ENCODE assay signal across 16 mouse cellular contexts in the genomic region with DNA sequence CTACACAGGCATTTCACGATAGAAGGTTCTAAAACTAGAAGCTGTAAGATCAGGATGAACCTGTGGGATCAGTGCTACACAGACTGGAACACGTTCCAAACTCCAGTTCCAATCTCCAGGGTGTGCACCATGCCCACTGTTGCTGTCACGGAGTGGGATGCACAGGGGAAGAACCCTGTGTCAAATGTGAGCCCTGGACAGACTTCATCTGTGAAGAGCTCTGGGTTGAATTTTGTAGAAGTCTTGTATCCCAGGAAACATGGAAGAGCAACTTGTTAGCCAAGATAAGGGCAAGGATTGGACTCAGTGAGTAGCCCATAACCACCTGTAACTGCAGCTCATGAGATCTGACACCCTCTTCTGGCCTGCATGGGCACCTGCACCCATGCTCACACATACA.
"Had no signal": no experiment of that assay in that cellular context is flagged by ENCODE, and none has a peak within 500 bp of the region (broad histone marks: within the 10 kb centered on the region; RNA-seq: fewer than 3 reads in every experiment).

No protein-coding gene starts in this region.

- H3K27me3 ChIP-seq: liver, embryonic 13.5 days; midbrain, embryonic 12.5 days; neural tube, embryonic 13.5 days; stomach, embryonic 15.5 days had no signal

- H3K9ac ChIP-seq: liver, embryonic 13.5 days; midbrain, embryonic 12.5 days; neural tube, embryonic 13.5 days; stomach, embryonic 15.5 days had no signal

- H3K4me2 ChIP-seq: liver, embryonic 13.5 days; midbrain, embryonic 12.5 days; neural tube, embryonic 13.5 days; stomach, embryonic 15.5 days had no signal

- ATAC-seq: midbrain, embryonic 16.5 days had no signal

- H3K36me3 ChIP-seq: liver, embryonic 13.5 days; stomach, embryonic 15.5 days had no signal

- DNase-seq: kidney, adult 2 months; kidney, postnatal 25 days; liver, embryonic 13.5 days; lung, adult 2 months; lung, postnatal 14 days; lung, postnatal 4 days; retina, postnatal 1 day; right cerebral cortex, postnatal 25 days; spleen, adult 18-20 months; thymus, postnatal 25 days had no signal

- H3K4me3 ChIP-seq: liver, embryonic 13.5 days; midbrain, embryonic 12.5 days; myocyte; neural tube, embryonic 13.5 days; stomach, embryonic 15.5 days had no signal

- H3K27ac ChIP-seq: kidney, postnatal 0 days; liver, embryonic 13.5 days; midbrain, embryonic 12.5 days; neural tube, embryonic 13.5 days; stomach, embryonic 15.5 days had no signal

- H3K9me3 ChIP-seq: liver, embryonic 13.5 days; stomach, embryonic 15.5 days had no signal

- H3K4me1 ChIP-seq: liver, embryonic 13.5 days; midbrain, embryonic 12.5 days; neural tube, embryonic 13.5 days; stomach, embryonic 15.5 days had no signal
